Comparison of ENCODE assay signal across 11 mouse cellular contexts in genomic region chr16:94041065-94041712, GRCm38 (mm10). TPM values are rescaled to one million over a fixed set of nuclear protein-coding genes. Genes with fewer than 3 reads are reported as not detected.
DNase-seq lines count a peak whose midpoint lies in the region; ATAC-seq lines count a peak whose summit lies in the region.
"Had no signal": no experiment of that assay in that cellular context is flagged by ENCODE, and none has a peak within 500 bp of the region (broad histone marks: within the 10 kb centered on the region; RNA-seq: fewer than 3 reads in every experiment).

No protein-coding gene starts in this region.

- ATAC-seq in neural tube, embryonic 12.5 days (ENCODE audit: low FRiP score, low read depth), result peak; percentile 44; the same call in 1 of the 2 replicates
- ATAC-seq in limb, embryonic 13.5 days (ENCODE audit: low FRiP score, low read depth), result peak; percentile 65

- H3K36me3 ChIP-seq in neural tube, embryonic 12.5 days, result no peaks in the 10 kb centered on the region
- no peaks in the 10 kb centered on the region for H3K36me3 ChIP-seq in limb, embryonic 13.5 days

- no peak overlapping the region for H3K27ac ChIP-seq in neural tube, embryonic 12.5 days
- H3K27ac ChIP-seq in limb, embryonic 13.5 days, result no peak overlapping the region

- H3K27me3 ChIP-seq in neural tube, embryonic 12.5 days (replicated peaks), result peaks cover 19% of the 10 kb centered on the region
- H3K27me3 ChIP-seq in limb, embryonic 13.5 days, result peaks cover 62% of the 10 kb centered on the region

- no peak overlapping the region for H3K9ac ChIP-seq in neural tube, embryonic 12.5 days
- H3K9ac ChIP-seq in limb, embryonic 13.5 days, result no peak overlapping the region

- H3K4me3 ChIP-seq in neural tube, embryonic 12.5 days, result no peak overlapping the region
- H3K4me3 ChIP-seq in limb, embryonic 13.5 days, result no peak overlapping the region
- H3K4me3 ChIP-seq: myocyte had no signal

- H3K9me3 ChIP-seq in neural tube, embryonic 12.5 days, result no peaks in the 10 kb centered on the region
- no peaks in the 10 kb centered on the region for H3K9me3 ChIP-seq in limb, embryonic 13.5 days

- peaks cover 13% of the 10 kb centered on the region; the same call in 1 of the 2 replicates for H3K4me1 ChIP-seq in neural tube, embryonic 12.5 days
- peaks cover 21% of the 10 kb centered on the region for H3K4me1 ChIP-seq in limb, embryonic 13.5 days

- H3K4me2 ChIP-seq in neural tube, embryonic 12.5 days (replicated peaks), result 0 out of 2 replicates have a peak overlapping the region, but pooled peaks have one; percentile 7
- H3K4me2 ChIP-seq in limb, embryonic 13.5 days (replicated peaks), result peak overlapping the region; percentile 31

- peak; percentile 26 to 39 for DNase-seq in cerebellum, postnatal 14 days
- DNase-seq in cerebellum, adult 9-10 months, result no peak
- DNase-seq in neural tube, embryonic 10.5 days (ENCODE audit: extremely low spot score, low spot score), result no peak
- DNase-seq in thymus, adult 18-20 months, result no peak
- no peak for DNase-seq in B cell, adult 2 months
- DNase-seq in cerebellum, adult 11 months, result no peak
- DNase-seq: adrenal gland, postnatal 10 days had no signal

- WGBS in neural tube, embryonic 12.5 days, result 56% methylated on average over 18 of the region's 18 CpGs
- WGBS in limb, embryonic 13.5 days, result 40% methylated on average over 18 of the region's 18 CpGs

RNA-seq across cellular contexts. Expression of gene Cldn14, which starts 32.6 kb away (rescaled TPM):
- polyA plus RNA-seq in neural tube, embryonic 12.5 days (2016; fragmentation: Nextera tagmentation; extraction: Ambion mirVana), result 0.37 and 0.56 TPM in 2 replicates
- 0.24 TPM in 1 of 2 replicates, not detected in the other for polyA plus RNA-seq in limb, embryonic 13.5 days (2015; fragmentation: Nextera tagmentation; extraction: Ambion mirVana)

RNA-seq across cellular contexts. Expression of gene Sim2, which starts 43.5 kb away (rescaled TPM):
- polyA plus RNA-seq in neural tube, embryonic 12.5 days (2016; fragmentation: Nextera tagmentation; extraction: Ambion mirVana), result 0.16 and 0.22 TPM in 2 replicates
- polyA plus RNA-seq in limb, embryonic 13.5 days (2015; fragmentation: Nextera tagmentation; extraction: Ambion mirVana), result 1.4 and 2.2 TPM in 2 replicates
- polyA plus RNA-seq: liver, adult 2 months had no signal

Comparison
In these comparisons a context has a peak if more than half of its experiments do, and no peak if none do; other contexts are left out.
1. DNase-seq: peak in cerebellum, postnatal 14 days (2 of 2); none in cerebellum, adult 9-10 months (single experiment), neural tube, embryonic 10.5 days (single experiment), thymus, adult 18-20 months (0 of 2), B cell, adult 2 months (0 of 2) and cerebellum, adult 11 months (single experiment).